Mouse (Mus musculus): ENCODE measurements at regions not wholly inside any gene's neighbourhood (a gene's known extent, or its start where the extent isn't known, plus 50 kb on each side); places are given as distances from the start of the nearest gene placed in this dataset.

DNA sequence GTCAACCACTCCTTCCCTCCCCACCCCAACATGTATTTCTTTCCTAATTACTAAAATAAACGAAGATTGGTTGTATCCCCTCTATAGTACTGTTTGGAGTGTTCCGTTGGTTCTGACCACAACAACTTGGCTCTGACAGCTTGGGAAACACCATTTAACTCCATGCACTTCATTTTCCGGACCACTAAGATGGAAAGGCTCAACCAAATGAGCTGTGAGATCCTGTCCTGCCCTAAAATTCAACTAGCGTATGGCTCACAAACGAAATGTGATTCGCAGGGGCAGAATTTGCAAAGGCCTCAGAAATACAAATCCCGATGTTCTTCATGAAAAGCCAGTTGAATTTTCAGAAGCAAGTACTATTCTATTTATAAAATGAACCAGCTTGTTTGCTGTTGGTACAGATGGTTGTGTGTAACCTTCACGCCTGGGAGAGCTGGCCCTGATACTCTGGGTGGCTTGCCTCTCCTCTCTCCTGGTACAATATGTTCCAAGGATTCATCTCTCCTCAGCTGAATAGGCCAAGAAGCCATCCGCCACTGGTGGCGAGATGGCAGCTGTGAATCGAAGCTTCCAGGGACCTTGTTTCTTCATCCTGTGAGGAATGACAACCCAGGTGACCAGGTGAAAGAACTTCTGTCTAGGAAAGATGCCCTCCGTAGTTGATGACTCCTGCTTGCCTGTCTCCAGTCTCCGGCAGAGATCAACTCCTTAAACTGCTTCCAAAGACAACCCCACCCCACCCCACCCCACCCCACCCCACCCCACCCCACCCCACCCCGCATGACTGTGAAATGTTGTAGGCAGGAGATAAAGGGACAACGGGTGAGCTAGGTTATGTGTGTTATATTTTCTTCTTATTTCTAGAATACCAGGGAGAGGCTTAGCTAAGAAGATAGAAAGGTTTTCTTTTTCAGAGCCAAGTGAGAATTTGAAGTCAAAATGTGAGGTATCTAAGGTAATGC is 237.7 kb upstream of the Map3k1 start:
- peak; percentile 22 for DNase-seq

DNA sequence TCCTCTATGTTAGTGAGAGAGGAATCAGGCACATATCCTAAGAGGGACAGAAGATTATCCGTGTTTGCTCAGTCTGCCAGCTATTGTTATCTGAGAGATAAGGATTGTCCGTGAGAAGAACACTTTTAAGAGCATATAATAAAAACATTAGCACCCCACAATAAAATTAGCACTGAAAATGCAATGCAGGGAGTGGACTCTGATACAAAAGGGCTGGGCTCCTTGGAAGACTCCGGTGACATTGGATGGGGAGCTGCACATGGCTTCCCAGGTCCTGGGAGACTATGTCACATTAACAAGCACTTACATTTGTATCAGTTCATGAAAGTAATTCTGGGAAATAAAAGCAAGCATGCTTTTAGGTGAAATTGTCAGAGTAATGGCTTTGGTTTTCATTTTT is 238.6 kb upstream of the Map3k1 start:
- no peak for DNase-seq

- DNase-seq = no peak
Measured at GRCm38 (mm10) chr13:112047874-112048273, 239.1 kb upstream of the Map3k1 start.

DNA sequence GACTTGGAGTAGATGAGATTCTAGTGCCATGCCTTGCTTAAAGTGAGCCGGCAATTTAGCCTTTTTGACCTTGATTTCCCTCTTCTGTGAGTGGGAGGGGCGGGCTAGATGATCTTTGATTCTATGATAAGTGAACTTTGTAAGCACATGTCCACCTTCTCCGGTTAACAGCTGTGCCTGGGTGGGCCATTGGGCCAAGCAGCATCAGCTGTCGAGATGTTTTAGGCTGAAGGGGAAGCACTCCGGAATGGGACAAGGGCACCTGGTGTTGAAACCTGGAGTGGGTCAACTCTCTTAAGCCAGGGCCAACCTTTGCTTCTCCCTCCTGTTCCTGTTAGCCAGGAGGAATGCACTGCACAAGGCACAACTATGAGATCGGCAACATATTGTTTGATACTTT is 239.5 kb upstream of the Map3k1 start:
- no peak for DNase-seq

DNA sequence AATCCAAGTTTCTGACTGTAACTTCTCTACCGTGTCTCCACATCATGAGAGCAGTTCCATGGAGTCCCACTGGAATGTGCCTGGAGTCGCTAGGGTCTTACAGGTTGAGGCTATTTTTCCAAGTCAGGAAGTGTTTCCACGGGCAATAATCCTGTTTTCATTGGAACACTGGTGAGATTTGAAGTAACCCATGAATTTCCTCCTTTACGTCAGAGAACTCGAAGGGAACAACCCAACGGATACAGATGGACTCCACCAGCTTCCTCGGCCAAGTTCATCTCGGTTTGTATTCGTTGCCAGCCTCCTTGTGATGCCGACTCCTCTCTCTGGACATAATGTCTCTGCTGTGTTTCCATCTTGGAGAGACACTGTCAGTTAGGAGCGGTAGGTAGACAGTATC is 237.4 kb upstream of the Ankrd55 start:
- DNase-seq = no peak

DNA sequence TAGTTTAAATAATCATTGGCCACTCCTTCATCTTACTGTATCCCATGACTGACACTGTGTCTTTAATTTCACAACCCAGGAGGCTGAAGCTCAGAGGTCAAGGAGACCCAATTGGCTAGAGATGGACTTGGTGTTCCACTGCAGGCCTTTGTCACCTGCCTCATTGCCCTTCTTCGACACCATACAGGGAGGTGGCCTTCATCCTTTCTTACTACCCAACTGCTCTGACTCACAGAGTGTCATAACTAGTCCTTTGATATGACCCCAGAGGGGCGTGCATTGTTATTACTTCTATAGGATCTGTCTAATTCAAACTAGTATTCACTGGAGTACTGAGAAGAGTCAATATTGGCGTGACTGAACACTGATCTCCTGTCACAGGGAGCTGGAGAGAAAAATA is 236.2 kb upstream of the Ankrd55 start:
- no peak for DNase-seq

- DNase-seq = no peak
Measured at GRCm38 (mm10) chr13:112052456-112052855, 235.8 kb upstream of the Ankrd55 start.

GRCm38 (mm10) chr13:112054879-112055371 is 233.3 kb upstream of the Ankrd55 start:
- no peak for DNase-seq

DNA sequence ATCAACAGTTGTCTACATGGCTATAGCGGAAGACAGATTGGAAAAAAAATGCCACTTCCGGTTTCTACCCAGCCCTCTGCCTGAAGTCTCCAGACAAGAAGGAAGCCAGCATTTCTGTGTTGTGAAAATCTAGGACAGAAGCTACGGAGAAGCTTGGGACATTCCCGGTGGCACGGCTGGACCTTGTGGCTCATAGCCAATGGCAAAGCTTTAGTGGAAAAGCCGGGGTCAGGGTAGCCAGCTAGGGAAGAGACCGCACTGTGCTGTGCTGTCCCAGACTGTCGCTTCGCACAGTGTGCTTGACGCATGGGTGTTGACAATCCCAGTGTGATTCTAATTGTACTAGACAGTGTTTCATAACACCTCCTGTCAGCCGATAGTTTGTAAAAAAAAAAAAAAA is 230.0 kb upstream of the Ankrd55 start:
- DNase-seq = peak; percentile 25

DNA sequence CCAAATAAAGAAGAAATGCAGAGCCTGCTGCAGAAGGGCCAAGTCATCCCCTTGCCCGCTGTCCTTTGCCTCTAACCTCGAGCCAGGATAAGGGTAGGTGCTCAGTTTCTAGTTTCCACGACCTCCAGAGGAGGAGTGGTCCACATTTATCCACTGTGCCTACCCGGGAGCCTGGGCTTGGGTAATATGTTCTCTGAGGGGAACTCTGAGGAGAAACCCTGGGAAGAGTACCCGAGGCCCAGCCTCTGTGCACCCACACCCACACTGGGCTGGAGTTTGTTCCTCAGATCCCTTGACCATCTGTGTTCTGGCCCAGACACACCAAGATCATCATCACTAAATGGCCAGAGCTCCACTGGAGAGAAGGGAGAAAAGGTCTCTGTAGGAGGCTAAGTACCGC is 229.5 kb upstream of the Ankrd55 start:
- DNase-seq = no peak

- DNase-seq = no peak
Measured at GRCm38 (mm10) chr13:112062024-112062423, 226.2 kb upstream of the Ankrd55 start.

DNA sequence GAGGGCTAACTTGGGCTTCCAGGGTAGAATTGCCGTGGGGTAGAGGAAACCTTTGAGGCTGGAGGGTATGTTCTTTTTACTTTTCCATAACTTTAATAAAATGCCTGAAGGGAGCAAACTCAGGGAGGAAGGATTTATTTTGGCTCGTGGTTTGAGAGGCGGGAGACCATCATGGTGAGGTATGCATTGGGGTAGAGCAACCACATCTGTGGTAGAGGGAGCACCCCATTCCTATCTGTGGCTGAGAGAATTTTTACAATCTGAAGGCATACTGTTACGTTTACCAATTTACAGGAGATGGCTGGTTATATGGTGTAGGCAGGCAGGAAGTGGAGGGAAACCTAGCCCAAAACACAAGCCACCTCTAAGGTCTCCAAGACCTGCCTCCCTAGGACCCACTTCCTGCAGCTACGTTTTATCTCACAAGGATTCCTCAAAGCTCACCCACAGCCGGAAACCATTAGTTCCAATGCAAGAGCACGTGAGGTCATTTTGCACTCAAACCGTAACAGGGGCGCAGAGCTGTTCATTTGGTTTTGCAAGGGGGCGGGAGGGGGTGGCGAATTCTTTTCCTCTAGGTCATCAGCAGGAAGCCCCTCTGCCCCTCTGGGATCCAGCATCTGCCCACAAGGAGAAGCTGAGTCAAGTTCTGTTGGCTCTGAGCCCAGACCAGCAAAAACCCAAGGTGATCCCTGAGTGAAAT is 224.7 kb upstream of the Ankrd55 start:
- DNase-seq = no peak

GRCm38 (mm10) chr13:112064681-112065080 is 223.6 kb upstream of the Ankrd55 start:
- DNase-seq = no peak

DNA sequence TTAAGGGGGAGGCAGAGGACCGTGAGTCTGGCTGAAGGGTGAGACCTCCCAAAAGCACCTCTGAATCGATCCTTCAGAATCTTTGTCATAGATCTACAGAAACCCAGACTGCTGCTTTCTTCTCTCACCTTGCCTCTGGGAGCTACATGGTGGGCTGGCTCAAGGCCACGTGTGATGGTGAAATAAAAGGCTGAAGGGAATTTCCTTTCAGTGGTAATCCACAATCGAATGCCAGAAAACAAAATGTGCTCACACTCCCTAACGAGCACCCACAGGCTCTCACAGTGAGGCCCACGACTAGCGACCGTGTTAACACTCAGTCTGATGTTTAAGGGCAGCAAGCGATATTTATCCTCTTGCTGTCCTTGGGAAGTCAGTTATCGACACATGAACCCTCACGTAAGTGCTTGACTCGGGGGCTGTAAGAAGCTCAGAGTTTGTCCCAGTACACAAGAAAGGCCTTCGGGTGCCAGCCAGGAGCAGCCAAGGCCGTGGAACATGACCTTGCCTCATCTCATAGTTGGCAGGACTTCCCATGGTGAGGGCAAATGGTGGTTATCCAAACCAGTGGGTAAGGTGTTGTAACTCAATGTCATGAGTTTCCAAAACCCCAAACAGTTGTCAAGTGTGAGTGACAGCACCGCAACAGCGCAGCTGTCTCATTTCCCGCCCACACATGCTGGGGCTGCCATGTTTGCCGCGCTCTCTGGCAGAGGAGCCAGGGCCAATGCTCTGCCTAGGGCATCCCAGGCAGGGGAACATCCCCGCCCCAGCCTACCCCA is 221.0 kb upstream of the Ankrd55 start:
- no peak for DNase-seq

DNA sequence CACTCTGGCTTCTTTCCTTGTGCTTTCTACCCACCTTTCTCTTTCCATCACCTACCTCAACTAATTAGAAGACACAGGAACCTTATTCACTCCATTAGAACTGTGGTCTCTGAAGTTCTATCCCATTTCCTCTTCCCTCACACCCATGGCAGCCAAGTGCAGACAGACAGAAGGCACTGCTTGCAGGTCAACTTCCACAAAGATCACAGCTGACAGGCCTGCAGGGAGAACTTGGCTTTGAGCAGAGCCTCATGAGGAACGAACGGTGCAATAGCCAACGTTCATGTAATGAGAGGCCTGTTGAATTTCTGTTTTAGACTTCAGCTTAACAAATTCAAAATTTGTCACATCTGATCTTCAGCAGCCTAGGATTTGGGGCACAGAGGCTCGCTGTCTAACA is 217.5 kb upstream of the Ankrd55 start:
- DNase-seq = no peak

- no peak for DNase-seq
Measured at GRCm38 (mm10) chr13:112071209-112071955, 216.9 kb upstream of the Ankrd55 start.

GRCm38 (mm10) chr13:112071956-112072314 is 216.3 kb upstream of the Ankrd55 start:
- no peak for DNase-seq

- no peak for DNase-seq
Measured at GRCm38 (mm10) chr13:112073519-112074406, 214.5 kb upstream of the Ankrd55 start.

- no peak for DNase-seq
Measured at GRCm38 (mm10) chr13:112075847-112076479, 212.3 kb upstream of the Ankrd55 start.

- no peak for DNase-seq
Measured at GRCm38 (mm10) chr13:112078088-112078487, 210.2 kb upstream of the Ankrd55 start.

DNA sequence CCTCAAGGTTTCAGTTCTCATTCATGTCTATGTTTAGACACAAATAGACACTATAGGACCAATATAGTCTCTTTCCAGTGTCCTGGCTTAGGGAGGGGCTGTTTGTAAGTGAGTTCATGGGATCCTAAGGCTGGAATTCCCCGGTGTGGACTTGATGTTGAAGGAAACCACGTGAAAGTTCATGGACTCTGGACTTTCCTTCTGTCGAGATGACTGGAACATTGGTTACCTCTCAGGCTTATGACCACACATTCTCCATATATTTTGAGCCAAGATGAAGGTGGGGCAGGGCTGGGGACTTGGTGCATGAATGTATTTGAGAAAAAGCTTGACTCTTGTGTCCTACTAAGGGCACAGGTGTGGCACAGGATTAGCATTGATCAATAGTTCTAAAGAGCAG is 206.3 kb upstream of the Ankrd55 start:
- DNase-seq = no peak

Measured in cerebellum, adult 11 months (tissue).